Mouse (Mus musculus) kidney, adult 18-20 months (tissue): ENCODE measurements around the gene Nck1.

Source experiments
- DNase-seq: peaks from one replicate; pipeline ENCODE4 v3.0.0; 2021

Nck1 gene

DNA sequence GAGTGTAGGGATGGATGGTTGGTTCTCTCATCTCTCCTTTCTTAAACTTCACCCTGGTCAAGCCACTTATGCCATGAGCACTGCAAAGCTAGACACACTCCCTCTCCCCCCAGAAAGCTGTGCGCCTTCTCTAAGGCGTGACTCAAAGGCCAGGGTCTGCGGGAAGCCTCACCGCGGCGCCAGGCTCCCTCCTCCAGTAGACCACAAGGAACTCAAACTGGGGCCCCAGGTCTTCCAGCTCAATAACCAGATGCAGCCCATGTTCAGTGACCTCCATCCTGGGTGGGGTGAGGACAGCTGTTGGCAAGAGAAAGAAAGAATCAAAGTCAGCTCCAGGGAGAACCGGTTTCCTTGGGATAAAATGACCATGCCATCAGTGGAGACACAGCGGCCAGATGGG lies 77.8 kb downstream of the Nck1 start:
- DNase-seq, result no peak

- peak; percentile 66 for DNase-seq
Observed at GRCm38 (mm10) chr9:100467653-100468052, 78.3 kb downstream of the Nck1 start.

GRCm38 (mm10) chr9:100466743-100467142 lies 79.2 kb downstream of the Nck1 start:
- no peak for DNase-seq

- DNase-seq, result no peak
Observed at GRCm38 (mm10) chr9:100465988-100466387, 79.9 kb downstream of the Nck1 start.

DNA sequence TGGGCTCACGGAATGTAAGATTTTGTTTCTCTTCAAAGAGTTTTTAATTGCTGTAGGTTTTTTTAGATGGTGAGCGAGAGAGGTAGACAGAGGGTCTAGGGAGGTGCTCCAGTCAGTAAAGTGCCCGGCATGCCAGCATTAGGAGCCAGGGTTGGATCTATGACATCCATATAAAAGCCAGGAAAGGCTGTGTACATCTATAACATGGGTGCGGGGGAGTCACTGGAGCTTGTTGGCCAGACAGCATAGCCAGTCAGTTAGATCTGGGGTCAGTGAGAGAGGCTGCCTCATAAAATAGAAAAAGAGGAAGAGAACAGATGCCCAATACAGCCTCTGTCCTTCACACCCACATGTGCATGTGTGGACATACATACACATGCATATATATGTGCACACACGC lies 80.6 kb downstream of the Nck1 start:
- no peak for DNase-seq

- DNase-seq, result no peak
Observed at GRCm38 (mm10) chr9:100463771-100464170, 82.2 kb downstream of the Nck1 start.

DNA sequence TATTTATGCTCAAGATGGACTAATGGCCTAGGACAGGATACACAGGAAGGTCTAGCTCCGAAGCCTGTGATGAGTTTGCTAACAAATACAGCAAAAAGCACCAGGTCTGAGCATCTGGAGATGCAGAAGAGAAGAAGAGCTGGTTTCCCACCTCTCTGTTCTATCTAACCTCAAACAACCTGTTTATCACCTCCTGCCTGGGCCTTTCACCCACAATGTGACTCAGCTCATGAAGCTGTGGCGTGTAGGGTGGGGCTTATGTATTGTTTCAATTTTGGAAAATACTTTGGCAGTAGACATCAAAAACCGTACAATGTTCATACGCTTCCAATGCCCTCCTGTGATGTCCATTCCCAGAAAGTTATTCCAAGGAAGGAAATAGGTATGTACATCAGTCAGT lies 83.8 kb downstream of the Nck1 start:
- DNase-seq, result no peak

DNA sequence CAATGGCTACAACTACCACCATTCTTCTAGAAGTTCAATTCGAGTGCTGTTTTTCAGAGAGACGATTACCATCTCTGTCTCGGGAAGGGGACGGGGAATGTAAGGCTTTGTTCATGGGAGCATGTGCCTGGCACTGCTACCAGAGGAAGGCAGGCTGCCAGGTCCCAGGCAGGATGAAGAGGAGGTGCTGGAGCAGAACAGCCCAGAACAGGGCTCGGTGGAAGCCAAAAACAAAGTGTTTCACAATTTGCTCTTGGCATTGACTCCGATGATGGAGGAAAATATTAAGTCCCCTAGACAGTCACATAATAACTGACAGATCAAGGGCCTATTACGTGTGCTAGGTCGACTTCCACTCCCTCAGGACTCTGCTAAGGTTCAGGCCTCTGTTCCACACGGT lies 84.3 kb downstream of the Nck1 start:
- DNase-seq, result peak; percentile 57

GRCm38 (mm10) chr9:100460203-100460602 lies 85.7 kb downstream of the Nck1 start:
- no peak for DNase-seq

DNA sequence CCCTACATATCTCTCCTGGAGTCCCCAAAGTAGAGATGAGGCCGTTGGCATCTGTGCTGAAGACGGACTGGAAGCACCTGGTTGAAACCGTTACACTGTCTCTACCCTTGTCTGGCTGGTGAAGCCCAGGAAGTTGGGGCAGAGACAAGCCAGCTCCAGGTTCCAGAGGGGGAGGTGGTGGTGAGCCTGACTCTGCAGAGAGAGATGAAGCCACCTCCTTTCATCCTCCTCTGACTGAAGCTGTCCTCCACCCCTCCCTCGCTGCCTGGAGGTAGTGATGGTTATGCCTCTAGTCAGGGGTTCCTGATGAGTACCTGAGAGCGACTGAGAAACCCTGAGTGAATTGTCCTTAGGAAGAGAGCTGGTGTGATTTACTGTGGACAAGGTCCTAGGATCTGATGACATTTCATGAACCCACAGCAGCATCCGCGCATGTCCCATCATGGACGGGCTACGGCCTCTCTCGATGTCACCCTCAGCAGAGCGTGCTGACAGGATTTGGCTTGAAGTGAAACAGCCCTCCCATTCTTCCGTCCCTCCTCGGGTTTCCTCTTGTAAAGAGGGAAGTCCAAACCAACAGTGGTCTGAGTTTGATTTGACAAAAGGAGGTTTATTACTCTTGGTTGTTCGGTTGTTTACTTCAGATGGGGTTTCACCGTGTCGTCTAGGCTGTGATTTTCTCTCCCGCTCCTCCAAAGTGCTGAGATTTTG lies 87.8 kb downstream of the Nck1 start:
- no peak for DNase-seq

DNA sequence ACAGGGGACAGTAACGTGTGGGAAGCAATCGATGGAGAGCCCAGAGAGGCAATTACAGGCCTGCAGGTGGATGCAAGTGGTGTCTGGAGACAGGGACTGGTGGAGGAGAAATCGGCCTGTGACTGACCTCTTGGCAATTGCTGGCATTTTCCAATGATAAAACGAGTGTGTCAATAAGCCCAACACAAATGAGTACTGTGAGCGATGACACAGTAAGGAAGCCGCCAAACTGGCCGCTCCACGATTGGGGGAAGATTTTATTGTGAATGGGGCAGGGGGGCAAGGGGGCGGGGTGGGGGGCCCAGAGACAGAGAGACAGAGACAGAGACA lies 91.3 kb downstream of the Nck1 start:
- DNase-seq, result no peak

DNA sequence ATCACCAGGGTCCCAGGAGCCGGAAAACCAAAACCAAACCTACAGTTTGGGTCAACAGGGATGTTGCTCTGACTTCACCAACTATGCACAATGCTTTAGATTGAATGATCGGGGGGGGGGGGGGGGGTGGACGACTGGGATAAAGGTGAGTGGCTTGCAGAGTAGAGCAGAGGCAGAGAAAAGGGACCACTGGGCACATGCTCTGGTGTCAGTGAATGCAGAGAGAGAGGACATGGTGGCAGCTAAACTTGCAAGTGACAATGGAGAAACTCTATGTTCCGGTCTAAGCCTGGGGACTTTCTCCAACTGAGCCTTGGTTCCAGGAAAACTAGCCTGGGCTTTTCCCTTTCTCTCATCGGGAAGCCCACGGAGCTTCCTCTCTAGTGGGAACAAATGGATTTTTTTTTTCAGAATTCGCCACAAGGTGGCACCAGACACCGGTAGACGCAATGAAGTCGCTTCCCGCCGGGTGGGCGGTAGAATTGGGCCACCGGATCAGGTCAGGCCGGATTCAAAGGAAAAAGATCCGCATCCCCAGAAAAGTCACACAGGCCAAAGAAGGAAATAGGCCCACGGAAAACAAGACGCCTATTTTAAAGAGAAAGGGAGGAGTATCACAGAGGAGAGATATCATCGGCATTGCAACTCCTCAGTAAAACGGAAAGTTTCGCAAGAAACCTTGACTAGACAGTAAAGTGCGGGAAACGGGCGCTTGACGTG lies 91.8 kb downstream of the Nck1 start:
- peak; percentile 80 for DNase-seq

GRCm38 (mm10) chr9:100452432-100452831 lies 93.5 kb downstream of the Nck1 start:
- DNase-seq, result no peak

DNA sequence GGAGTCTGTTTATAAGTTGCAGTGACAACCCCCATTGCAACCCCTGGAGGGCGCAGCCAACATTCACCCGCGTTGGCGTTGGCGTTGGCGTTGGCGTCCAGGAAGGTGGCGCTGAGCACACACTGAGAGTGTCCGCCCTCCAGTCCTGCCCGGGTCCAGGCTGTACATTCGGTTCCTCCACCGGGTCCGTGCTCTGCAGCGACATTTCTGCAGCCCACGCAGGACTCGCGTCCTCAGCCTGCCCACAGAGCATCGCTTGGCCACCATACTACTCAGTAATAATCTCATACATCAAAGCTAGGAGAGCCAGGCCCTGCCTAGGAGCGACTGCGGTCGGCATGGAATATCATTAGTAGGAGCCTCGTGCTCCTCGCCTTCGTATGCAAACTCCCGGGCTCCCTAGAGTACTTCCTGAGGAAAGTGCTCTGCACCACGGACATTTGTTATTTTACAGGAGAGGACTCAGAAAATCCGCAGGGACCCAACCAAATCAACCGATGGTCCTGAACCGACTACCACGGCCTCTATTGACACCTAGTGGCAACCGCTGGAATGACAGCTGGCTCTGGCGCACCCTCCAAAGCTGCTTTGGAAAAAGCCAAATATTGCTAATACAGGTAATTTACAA lies 99.8 kb downstream of the Nck1 start:
- peak; percentile 83 for DNase-seq
